Mouse (Mus musculus): ENCODE measurements around the gene Cog5. TPM values are rescaled to one million over a fixed set of nuclear protein-coding genes. Genes with fewer than 3 reads are reported as not detected.

Gene Cog5
- polyA plus RNA-seq, 1 experiment from 2014 or later = 36.0 TPM

DNA sequence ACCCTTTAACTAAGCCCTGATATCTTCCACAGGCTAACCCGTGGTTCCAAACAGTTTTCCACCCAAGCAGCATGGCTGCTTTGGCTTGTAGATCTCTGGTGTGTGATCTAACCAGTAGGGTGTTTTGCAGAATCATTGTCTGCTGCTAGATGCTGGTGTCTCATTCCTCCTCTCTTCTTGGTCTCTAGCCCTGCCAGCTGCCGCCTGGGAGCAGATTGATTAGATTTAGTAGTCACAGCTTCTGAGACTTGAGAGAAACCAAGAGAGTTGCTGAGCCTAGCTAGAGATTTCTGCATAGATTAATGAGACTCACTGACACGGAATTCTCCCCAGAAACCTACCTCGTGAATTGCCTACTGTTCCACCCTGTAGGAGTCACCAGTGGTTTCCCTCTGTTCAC is 230.4 kb downstream of the Cog5 start:
- no peak overlapping the region for H3K9ac ChIP-seq
- no peaks in the 10 kb centered on the region for H3K27me3 ChIP-seq (replicated peaks)
- no peaks in the 10 kb centered on the region for H3K4me1 ChIP-seq
- WGBS = 88% methylated on average over 4 of the region's 4 CpGs
- H3K36me3 ChIP-seq = peaks cover 5% of the 10 kb centered on the region
- no peak overlapping the region for H3K4me2 ChIP-seq (replicated peaks)
- no peaks in the 10 kb centered on the region for H3K9me3 ChIP-seq
- no peak overlapping the region for H3K4me3 ChIP-seq
- no peak for ATAC-seq (ENCODE audit: low FRiP score, low read depth)
- no peak overlapping the region for H3K27ac ChIP-seq

DNA sequence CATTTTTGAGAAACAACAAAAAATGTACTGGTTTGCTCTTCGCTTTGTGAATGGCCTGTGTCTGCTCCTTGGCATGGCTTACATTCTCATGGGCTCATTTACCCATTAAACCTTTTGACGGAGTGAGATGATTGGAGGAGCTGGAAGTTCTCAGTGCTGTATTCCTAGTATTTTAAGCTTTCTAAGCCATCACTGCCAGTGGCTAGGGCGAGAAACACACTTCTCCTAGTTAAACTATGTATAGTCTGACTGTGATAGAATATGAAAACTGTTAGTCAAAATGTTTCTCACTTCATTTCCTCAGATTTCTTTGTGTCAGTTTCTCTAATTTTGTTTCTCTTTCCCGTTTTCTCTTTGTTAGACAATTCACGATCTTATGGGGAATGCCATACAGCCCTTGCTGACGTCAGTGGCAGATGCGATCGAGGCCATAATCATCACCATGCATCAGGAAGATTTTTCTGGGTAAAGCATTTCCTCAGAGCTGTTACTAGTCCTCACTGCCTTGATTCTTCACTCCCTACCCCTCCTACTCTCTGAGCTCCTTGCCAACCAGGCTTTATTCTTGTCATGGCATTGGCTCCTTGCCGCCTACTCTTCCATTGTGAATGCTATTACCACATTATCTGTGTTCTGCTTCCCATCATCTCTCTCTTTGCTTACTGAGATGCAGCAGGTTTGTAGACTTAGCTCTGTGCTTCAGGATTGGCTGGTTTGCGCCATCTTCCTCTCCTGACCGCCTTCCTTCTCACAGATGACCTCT is 231.4 kb downstream of the Cog5 start:
- 95% methylated on average over 11 of the region's 11 CpGs for WGBS
- H3K9me3 ChIP-seq = no peaks in the 10 kb centered on the region
- no peak overlapping the region for H3K4me3 ChIP-seq
- H3K27ac ChIP-seq = no peak overlapping the region
- H3K9ac ChIP-seq = no peak overlapping the region
- H3K4me1 ChIP-seq = no peaks in the 10 kb centered on the region
- peaks cover 5% of the 10 kb centered on the region for H3K36me3 ChIP-seq
- ATAC-seq (ENCODE audit: low FRiP score, low read depth) = no peak
- no peaks in the 10 kb centered on the region for H3K27me3 ChIP-seq (replicated peaks)
- no peak overlapping the region for H3K4me2 ChIP-seq (replicated peaks)

DNA sequence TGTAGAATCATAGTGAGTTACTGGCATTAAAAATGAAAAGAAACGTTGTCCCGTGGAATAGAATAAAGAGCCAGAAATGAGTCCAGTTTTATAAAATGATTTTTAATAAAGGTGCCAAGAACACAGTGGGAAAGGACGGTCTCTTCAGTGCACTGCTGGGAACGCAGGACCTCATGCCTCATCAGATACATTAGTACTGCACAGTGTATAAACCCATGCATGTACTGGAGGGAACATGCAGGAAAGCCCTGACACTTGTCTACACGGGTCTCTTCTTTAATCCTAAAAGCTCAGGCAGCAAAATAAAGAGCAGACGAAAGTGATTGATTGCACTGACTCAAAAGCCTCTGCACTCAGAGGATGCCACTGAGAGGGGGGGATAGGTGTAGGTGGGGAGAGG is 236.0 kb downstream of the Cog5 start:
- no peak for ATAC-seq (ENCODE audit: low FRiP score, low read depth)
- Histone ChIP-seq H3K9me3 (no peaks in the 10 kb centered on the region), H3K9ac (no peak overlapping the region), H3K4me1 (peaks cover 6% of the 10 kb centered on the region; the same call in 1 of the 2 replicates), H3K36me3 (peaks cover 5% of the 10 kb centered on the region), H3K27me3 (replicated peaks) (no peaks in the 10 kb centered on the region), H3K4me3 (no peak overlapping the region), H3K27ac (no peak overlapping the region), H3K4me2 (replicated peaks) (no peak overlapping the region)
- 65% methylated on average over 6 of the region's 6 CpGs for WGBS

DNA sequence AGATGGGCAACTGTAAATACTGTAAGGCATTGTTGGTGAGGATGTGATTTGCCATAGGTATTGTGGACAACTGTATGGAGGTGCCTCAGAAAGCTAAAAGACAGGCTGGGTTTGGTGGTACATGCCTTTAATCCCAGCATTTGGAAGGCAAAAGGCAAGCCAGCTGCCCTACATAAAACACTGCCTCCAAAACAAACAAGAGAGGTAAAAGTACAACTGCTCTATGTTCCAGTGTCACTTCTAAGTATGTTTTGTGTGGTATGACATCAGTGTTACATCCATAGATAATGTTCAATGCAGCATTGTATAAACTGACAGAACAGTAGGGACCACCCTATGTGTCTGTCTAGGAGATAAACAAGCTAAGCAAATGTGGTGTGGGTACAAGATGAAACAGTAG is 237.4 kb downstream of the Cog5 start:
- H3K4me2 ChIP-seq (replicated peaks) = no peak overlapping the region
- no peaks in the 10 kb centered on the region for H3K36me3 ChIP-seq
- peaks cover 20% of the 10 kb centered on the region for H3K4me1 ChIP-seq
- H3K27ac ChIP-seq = no peak overlapping the region
- no peak overlapping the region for H3K4me3 ChIP-seq
- no peak overlapping the region for H3K9ac ChIP-seq
- ATAC-seq (ENCODE audit: low FRiP score, low read depth) = no peak
- H3K9me3 ChIP-seq = no peaks in the 10 kb centered on the region
- H3K27me3 ChIP-seq (replicated peaks) = no peaks in the 10 kb centered on the region

DNA sequence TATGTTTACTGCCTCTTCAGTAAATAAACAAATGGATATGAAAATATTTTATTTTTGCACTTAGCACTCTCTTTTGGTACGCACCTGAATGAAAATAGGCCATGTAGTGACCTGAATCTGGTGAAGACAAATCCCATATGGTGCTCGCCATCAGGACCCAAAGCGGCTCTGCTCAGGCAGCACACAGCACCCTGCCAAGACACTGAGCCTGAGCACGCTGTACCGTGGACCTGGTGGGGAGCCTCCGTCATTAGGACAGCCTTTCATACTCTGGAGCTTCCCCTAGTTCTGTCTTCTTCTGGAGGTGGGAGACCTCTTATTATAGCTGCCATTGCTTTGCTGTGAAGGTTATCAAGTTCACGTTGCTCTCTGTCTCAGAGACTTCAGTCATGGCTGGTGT is 238.1 kb downstream of the Cog5 start:
- H3K9me3 ChIP-seq = no peaks in the 10 kb centered on the region
- H3K4me2 ChIP-seq (replicated peaks) = no peak overlapping the region
- no peak overlapping the region for H3K27ac ChIP-seq
- no peak overlapping the region for H3K4me3 ChIP-seq
- H3K27me3 ChIP-seq (replicated peaks) = no peaks in the 10 kb centered on the region
- no peaks in the 10 kb centered on the region for H3K36me3 ChIP-seq
- 96% methylated on average over 7 of the region's 7 CpGs for WGBS
- no peak for ATAC-seq (ENCODE audit: low FRiP score, low read depth)
- H3K9ac ChIP-seq = no peak overlapping the region
- peaks cover 24% of the 10 kb centered on the region for H3K4me1 ChIP-seq

DNA sequence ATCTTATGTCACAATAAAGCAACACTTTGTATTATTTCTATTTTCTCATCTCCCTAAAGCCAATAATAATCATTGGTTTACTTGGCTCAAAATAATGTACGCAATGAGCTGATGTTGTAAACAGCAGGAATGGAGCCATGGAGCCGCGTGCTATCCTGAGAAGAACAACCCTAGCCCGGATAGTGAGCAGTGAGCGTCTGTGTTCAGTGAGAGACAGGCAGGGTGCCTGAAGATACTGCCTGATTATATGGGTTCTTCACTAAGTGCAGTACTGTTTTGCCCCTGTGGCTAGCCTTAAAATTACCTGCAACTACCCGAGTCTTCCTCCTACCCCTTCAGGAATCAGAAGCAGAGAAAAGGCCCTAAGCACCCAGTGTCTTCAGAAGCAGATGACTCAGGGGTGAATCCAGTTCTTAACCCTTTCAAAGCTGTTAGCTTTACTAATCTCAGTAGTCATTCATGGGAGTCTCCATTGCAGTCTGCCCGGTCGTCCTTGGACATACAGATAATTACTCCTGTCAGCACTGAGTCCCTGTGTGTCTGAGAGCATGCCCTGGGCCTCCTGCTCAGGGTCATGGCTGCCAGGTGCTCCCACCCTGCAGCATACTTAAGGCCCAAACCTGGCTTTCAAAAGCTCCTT is 240.5 kb downstream of the Cog5 start:
- no peak overlapping the region for H3K4me3 ChIP-seq
- no peak overlapping the region for H3K27ac ChIP-seq
- no peaks in the 10 kb centered on the region for H3K27me3 ChIP-seq (replicated peaks)
- peak; percentile 48 for ATAC-seq (ENCODE audit: low FRiP score, low read depth)
- H3K4me1 ChIP-seq = peaks cover 24% of the 10 kb centered on the region
- no peak overlapping the region for H3K4me2 ChIP-seq (replicated peaks)
- no peaks in the 10 kb centered on the region for H3K36me3 ChIP-seq
- WGBS = 31% methylated on average over 8 of the region's 8 CpGs
- H3K9me3 ChIP-seq = no peaks in the 10 kb centered on the region
- no peak overlapping the region for H3K9ac ChIP-seq

DNA sequence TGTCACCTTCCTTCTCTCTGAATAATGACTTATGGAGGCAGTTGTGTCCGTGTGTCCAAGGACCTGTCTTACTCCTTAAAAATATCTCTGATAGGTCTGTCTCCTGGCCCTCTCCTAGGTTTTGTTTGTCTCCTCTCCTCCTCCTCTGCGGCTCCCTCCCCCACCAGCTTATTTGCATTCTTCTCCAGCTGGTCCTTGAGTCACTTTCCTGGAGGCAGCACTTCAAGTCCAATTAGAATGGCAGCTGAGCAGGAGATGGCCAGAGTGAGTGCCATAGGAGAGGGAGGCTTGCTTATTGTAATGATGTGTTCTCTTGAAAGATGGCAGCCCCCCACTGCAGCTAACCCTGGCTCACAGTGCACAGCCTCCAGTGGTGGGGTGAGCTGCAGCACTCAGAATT is 241.2 kb downstream of the Cog5 start:
- no peak overlapping the region for H3K4me2 ChIP-seq (replicated peaks)
- WGBS = 8% methylated on average over 2 of the region's 2 CpGs
- H3K9ac ChIP-seq = no peak overlapping the region
- H3K27ac ChIP-seq = no peak overlapping the region
- no peaks in the 10 kb centered on the region for H3K36me3 ChIP-seq
- no peak overlapping the region for H3K4me3 ChIP-seq
- H3K4me1 ChIP-seq = peaks cover 24% of the 10 kb centered on the region
- no peaks in the 10 kb centered on the region for H3K27me3 ChIP-seq (replicated peaks)
- peak; percentile 74 for ATAC-seq (ENCODE audit: low FRiP score, low read depth)
- no peaks in the 10 kb centered on the region for H3K9me3 ChIP-seq

DNA sequence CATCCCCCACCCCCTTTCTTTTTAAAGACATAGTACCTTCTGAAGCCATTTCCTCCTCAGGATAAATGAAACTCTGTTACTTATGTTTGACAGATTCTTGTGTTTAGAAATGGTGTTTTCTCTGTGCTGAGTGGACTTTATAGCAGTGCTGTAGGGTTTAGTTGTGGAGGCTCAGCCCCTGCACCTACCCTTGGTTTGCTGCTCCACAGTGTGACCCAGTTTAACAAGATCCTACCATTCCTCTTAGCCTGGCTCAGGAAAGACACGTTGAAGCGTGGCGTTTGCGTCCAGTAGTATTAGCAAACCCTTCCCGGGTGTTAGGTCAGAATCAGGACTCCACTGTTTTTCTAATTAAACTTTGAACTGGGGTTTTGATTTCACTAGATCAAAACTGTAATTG is 241.6 kb downstream of the Cog5 start:
- H3K36me3 ChIP-seq = no peaks in the 10 kb centered on the region
- no peaks in the 10 kb centered on the region for H3K9me3 ChIP-seq
- H3K27ac ChIP-seq = no peak overlapping the region
- H3K4me1 ChIP-seq = peaks cover 24% of the 10 kb centered on the region
- H3K4me2 ChIP-seq (replicated peaks) = no peak overlapping the region
- H3K4me3 ChIP-seq = no peak overlapping the region
- 0 out of 2 replicates have a peak, but pooled peaks have one; percentile 33 for ATAC-seq (ENCODE audit: low FRiP score, low read depth)
- WGBS = 23% methylated on average over 5 of the region's 5 CpGs
- H3K27me3 ChIP-seq (replicated peaks) = no peaks in the 10 kb centered on the region
- H3K9ac ChIP-seq = no peak overlapping the region

DNA sequence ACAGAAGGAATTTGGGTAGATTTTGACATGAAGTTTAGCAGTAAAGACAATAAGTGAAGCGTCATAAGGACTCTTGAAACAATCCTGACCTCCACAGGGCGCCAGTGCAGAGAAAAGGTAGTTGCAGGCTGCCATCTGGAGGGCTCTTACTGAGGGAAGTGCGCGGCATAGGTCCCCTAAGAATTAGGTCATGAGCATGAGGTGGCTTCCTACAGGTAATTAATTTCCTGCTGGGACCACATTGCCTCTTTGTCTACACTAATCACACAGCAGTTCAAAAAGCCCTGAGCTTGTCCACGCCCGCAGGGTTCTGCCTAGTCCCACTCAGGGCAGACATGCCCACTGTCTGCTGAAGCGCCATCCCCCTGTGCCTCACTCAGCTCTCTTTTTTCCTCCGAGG is 242.3 kb downstream of the Cog5 start:
- 0 out of 2 replicates have a peak overlapping the region, but pooled peaks have one; percentile 9 for H3K9ac ChIP-seq
- no peak overlapping the region for H3K4me2 ChIP-seq (replicated peaks)
- H3K27me3 ChIP-seq (replicated peaks) = no peaks in the 10 kb centered on the region
- 20% methylated on average over 8 of the region's 8 CpGs for WGBS
- no peak overlapping the region for H3K27ac ChIP-seq
- H3K4me1 ChIP-seq = peaks cover 24% of the 10 kb centered on the region
- H3K36me3 ChIP-seq = no peaks in the 10 kb centered on the region
- peak; percentile 62 for ATAC-seq (ENCODE audit: low FRiP score, low read depth)
- no peak overlapping the region for H3K4me3 ChIP-seq
- H3K9me3 ChIP-seq = no peaks in the 10 kb centered on the region

DNA sequence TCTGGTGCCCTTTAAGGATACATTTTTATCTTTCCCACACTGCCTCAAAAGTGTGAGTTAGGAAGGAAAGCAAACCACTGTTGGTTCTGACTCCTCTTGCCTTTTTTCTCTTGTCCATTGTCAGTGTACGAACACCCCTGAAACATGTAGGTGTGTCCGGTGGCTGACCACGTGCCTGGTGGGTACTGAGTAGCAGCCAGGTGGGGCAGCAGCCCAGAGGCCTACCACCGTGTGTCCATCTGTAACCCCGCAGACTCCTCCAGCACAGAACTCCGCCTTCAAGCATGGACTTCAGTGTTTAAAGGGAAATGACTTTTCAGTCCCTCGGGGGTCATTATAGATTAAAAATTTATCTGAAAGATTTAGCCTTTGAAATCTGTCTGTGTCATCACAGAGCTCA is 242.8 kb downstream of the Cog5 start:
- ATAC-seq (ENCODE audit: low FRiP score, low read depth) = no peak
- 58% methylated on average over 7 of the region's 7 CpGs for WGBS
- H3K27ac ChIP-seq = no peak overlapping the region
- H3K4me2 ChIP-seq (replicated peaks) = no peak overlapping the region
- H3K27me3 ChIP-seq (replicated peaks) = no peaks in the 10 kb centered on the region
- no peaks in the 10 kb centered on the region for H3K9me3 ChIP-seq
- H3K9ac ChIP-seq = 0 out of 2 replicates have a peak overlapping the region, but pooled peaks have one; percentile 9
- peaks cover 24% of the 10 kb centered on the region for H3K4me1 ChIP-seq
- no peak overlapping the region for H3K4me3 ChIP-seq
- H3K36me3 ChIP-seq = no peaks in the 10 kb centered on the region

DNA sequence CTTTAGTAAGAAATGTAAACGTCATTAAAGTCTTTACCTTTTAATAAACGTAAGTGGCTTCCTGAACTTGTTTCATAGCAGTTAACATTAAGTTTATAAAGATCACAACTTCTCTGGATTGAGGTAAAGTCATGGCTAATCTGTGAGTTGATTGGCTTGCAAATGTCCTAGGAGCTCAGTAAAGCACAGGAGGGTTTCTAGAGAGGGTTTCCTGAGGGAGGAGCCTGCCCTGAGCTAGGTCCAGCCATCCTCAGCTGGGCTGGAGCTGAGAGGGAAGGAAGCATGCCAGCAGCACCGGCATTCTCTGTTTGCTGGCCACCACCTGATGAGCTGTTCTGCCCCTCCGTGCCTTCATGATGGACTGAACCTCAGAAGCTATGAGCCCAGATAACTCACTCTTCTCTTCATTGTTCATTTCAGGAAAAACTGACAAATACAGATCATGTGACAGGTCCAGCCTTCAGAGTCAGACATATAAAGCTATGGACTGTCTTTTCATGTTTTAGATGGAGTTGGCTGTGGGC is 245.8 kb downstream of the Cog5 start:
- Histone ChIP-seq H3K27me3 (replicated peaks) (no peaks in the 10 kb centered on the region), H3K27ac (no peak overlapping the region), H3K9ac (no peak overlapping the region), H3K4me1 (peaks cover 20% of the 10 kb centered on the region), H3K4me2 (replicated peaks) (no peak overlapping the region), H3K4me3 (no peak overlapping the region), H3K36me3 (no peaks in the 10 kb centered on the region), H3K9me3 (no peaks in the 10 kb centered on the region)
- ATAC-seq (ENCODE audit: low FRiP score, low read depth) = no peak
- WGBS = 79% methylated on average over 4 of the region's 4 CpGs

DNA sequence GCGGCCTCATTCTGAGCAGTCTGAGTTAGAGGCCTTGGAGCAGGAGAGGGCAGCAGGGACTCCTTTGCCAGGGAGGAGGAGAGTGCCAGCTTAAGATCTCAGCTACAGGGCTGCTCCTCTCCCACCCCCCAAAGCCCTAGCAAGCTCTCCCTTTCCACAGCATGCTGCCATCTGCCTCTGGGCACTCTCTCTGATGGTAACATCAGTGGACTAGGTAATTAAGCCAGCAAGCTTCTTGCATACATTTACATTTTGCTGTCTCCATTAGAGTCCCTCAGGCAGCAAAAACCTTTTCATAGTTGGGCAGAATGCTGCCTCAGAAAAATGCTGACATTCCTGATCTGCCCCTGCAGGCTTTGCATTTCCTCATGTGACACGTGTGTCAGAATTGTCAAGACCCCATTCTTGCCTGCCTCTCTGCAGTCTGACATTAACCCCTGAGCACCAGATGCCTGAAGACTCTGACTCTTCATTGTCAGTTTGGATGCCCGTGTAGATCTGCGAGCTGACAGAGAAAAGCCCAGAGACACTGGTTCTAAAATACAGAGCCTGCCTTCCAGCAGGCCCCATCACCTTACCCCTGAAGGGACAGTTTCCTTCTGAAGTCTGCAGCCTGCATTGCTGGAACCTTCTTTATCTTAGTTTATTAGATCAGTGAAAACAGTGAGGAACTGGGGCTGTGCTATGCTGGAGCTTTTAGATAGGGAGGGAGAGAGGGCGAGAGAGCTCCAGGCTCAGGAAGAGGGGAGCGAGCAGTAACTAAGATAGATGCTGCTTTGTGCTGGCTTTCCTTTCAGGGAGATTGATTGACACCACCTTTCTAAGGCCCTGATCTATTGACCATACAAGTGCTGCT is 251.3 kb downstream of the Cog5 start:
- no peaks in the 10 kb centered on the region for H3K9me3 ChIP-seq
- peak overlapping the region; percentile 46 for H3K27ac ChIP-seq
- no peaks in the 10 kb centered on the region for H3K27me3 ChIP-seq (replicated peaks)
- peaks cover 3% of the 10 kb centered on the region for H3K4me1 ChIP-seq
- peak; percentile 83 for ATAC-seq (ENCODE audit: low FRiP score, low read depth)
- no peaks in the 10 kb centered on the region for H3K36me3 ChIP-seq
- no peak overlapping the region for H3K9ac ChIP-seq
- no peak overlapping the region for H3K4me3 ChIP-seq
- no peak overlapping the region for H3K4me2 ChIP-seq (replicated peaks)
- 53% methylated on average over 6 of the region's 6 CpGs for WGBS
